Mouse (Mus musculus) erythroblast, adult 5-6 weeks (primary cell): ENCODE measurements at regions not wholly inside any gene's neighbourhood (a gene's known extent, or its start where the extent isn't known, plus 50 kb on each side); places are given as distances from the start of the nearest gene placed in this dataset.

Source experiments
- ATAC-seq: replicated peaks from 2 replicates; pipeline ENCODE4 v1.8.0; 2016; ENCODE audit warnings: moderate number of reproducible peaks, mild to moderate bottlenecking, moderate TSS enrichment, inconsistent platforms; ENCODE audit not compliant: poor library complexity, low FRiP score, severe bottlenecking

GRCm38 (mm10) chr3:148048247-148048646, 942.1 kb downstream of the Adgrl2 start:
- ATAC-seq = no peak

DNA sequence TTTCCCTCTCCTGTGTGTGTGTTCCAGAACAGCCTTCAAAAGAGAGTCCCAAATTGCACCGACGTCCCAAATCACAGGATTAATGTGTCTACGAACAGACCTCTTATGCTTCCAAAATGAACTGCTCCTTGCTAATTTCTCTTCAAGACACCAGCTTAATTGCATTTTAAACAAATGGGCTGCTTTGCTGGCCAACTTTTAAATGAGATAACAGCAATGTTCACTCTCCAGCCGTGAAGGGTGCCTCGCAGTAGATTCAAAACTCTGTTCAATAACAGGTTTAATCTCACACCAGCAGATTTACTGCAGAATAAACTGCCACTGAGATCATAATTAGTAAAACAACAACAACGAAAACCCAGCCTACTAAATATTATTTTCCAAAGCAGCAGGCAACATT, 957.8 kb downstream of the Adgrl2 start:
- no peak for ATAC-seq

GRCm38 (mm10) chr3:148005831-148006230, 984.5 kb downstream of the Adgrl2 start:
- no peak for ATAC-seq

DNA sequence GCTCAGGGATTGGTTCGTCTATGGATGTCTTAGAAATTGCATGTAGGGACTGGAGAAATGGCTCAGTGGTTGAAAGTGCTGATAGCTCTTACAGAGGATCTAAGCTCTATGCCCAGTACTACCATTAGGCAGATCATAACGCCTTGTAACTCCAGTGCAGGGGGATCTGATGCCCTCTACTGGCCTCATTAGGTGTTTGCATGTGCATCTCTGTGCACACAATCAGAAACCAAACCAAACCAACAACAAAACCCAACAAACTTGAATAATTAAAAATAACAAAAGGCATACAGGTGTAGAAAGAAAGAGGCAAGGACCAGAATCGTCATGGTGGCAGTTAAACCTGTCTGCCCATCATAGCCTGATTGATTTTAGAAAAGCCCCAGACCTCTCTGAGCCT, 986.3 kb downstream of the Adgrl2 start:
- ATAC-seq = no peak

DNA sequence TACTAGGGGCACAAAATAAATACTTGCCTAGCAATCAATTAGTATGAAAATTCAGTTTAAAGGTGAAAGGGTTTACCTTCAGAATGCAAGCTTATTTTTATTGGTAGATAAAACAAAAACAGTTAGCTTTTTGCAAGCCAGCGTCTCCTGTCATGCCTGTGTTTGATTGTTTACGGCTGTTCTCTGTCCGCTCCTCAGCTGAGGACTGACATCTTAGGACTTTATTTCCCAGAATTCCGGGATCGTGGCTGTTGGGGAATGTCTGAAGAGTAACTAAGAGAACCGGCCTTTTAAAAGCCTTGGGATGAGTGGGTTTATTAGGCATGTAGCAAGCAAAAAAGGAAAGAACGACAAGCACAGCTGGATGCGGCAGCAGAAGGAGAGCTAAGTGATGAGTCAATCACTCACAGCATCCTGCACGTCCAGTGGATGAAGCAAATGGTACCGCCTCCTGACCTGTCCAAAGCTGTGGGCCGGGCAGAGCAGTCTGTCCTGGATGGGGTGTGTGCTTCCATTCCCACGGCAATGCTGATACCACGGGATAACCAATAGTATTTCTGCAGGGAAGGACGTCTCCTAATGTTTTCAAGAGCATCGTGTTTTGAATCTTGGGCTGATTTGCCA, 990.9 kb downstream of the Adgrl2 start:
- no peak for ATAC-seq

GRCm38 (mm10) chr3:147991738-147992137, 998.6 kb downstream of the Adgrl2 start:
- ATAC-seq = no peak

GRCm38 (mm10) chr3:147990831-147991230, 999.5 kb downstream of the Adgrl2 start:
- ATAC-seq = no peak

DNA sequence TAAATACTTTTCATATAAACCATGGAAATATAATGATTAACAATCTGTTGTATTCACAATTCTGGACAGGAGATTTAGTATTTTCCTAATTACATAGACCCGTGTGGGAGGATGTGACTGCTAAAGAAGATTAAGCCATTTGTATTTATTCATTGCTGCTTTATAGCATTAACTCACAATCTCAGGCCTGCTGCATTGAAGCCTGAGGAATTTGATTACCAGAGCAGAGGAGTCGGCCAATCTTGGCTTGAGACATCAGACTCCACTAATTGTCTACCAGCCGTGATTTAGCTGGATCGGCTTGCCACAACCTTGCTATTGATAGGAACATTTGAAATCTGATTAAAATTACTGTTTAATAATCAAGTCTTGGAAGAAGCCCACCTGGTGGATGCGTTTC, 1007.5 kb downstream of the Adgrl2 start:
- ATAC-seq = no peak

GRCm38 (mm10) chr3:147981621-147982020, 1008.7 kb downstream of the Adgrl2 start:
- no peak for ATAC-seq

- no peak for ATAC-seq
These were observed 1013.8 kb downstream of the Adgrl2 start for GRCm38 (mm10) chr3:147976579-147976978.

GRCm38 (mm10) chr3:147976069-147976468, 1014.3 kb downstream of the Adgrl2 start:
- ATAC-seq = no peak

- no peak for ATAC-seq
These were observed 1014.9 kb downstream of the Adgrl2 start for GRCm38 (mm10) chr3:147975500-147975899.

- ATAC-seq = no peak
These were observed 1015.8 kb downstream of the Adgrl2 start for GRCm38 (mm10) chr3:147974515-147974914.

DNA sequence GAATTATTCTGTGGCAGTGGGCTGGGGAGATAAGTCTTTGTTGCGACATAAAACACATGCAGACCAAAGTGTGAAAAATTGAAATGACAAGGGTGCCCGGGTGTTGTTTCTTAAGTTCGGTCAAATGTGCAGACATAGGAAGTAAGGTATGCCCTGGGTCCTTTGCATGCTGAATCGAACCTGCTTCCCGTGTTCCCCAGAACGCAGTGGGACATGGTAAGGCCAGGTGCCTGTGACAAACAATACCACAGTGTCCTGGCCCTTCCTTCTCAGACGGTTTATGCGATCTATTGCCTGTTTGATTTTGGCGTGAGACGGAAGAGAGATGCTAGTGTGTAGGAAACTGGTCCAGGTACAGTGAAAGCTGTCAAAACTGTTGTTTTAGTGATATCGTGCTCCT, 1022.1 kb downstream of the Adgrl2 start:
- ATAC-seq = no peak

DNA sequence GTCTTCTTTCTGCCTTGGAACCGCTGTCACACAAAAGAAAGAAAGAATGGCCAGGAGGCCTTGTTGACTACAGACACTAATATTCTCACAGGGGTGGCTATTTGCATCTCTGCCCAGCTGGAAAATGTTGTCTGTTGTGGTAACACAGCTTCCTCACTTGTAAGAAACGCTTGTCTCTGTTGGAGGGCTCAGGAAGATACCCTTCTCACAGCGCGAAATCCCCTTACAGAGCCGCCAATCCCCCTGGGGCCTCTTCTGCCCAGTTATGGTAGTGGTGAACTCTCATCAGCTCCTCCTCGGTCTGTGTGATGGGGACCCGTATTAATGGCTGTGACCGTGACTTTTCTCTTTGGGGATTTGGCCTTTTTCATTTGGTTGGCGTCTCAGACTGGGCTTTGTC, 1022.5 kb downstream of the Adgrl2 start:
- no peak for ATAC-seq

- ATAC-seq = no peak
These were observed 1023.1 kb downstream of the Adgrl2 start for GRCm38 (mm10) chr3:147967261-147967660.

GRCm38 (mm10) chr3:147966827-147967226, 1023.5 kb downstream of the Adgrl2 start:
- ATAC-seq = no peak

DNA sequence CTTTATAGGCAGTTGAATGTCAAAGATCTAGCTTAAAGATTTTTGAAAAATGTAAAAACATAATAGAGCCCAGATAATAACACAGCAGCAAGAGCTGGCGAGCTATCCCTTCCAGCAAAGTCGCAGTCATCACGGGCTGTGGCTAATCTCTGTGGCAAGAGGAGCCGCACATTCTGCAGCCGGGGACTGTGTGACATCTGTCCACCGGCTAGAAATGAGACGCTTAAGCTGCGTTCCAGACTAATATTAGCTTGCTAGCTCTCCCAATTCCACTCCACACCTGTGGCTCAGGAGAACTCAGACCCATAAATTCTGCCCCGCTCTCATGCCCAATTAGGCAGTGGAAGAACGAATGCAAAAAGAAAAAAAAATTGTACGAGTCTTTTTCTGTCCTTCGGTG, 1024.0 kb downstream of the Adgrl2 start:
- no peak for ATAC-seq

DNA sequence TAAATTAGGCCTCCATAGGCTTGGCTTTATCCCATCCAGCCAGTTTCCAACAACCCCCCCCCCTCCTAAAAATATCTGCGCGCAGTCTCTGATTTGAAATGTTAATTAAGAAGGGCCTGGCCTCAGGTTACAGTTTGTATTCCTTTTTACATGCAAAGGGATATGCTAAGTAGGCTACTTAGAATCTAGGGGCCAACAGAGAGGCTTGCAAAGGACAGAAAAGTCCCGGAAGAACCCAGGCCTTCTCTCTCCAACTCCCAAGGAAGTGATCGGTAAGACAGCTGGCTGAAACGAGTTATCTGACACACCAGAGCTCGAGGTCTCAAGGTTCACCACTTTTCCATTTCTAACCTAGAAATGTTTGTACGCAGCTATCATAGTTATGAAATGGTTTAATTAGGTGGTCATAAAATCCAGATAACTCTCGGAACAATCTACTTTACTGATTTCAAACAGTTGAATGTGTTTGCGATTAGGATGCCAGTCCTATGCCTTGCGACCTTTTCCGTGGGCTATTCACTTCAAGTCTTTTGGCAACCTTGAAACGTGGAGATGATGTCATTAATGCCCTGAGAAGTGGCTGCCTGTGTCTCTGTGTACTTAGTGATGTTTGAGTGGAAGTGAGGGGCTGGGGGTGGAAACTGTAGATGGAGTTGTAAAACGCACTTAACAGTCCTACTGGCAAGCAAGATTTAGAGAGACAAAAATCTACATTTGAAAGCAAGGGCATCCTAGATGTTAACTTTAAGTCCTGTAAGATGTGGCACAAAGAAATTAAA, 1026.5 kb downstream of the Adgrl2 start:
- ATAC-seq = no peak

GRCm38 (mm10) chr3:147948041-147948592, 1042.2 kb downstream of the Adgrl2 start:
- ATAC-seq = no peak

GRCm38 (mm10) chr3:147943314-147943713, 1047.0 kb downstream of the Adgrl2 start:
- ATAC-seq = no peak
